Mouse (Mus musculus) left cerebral cortex, adult 11 months (tissue): ENCODE measurements at regions not wholly inside any gene's neighbourhood (a gene's known extent, or its start where the extent isn't known, plus 50 kb on each side); places are given as distances from the start of the nearest gene placed in this dataset.
"Not testable (repeated sequence)": the region's sequence is repeated elsewhere in the genome, so short reads cannot be mapped to it uniquely, and the experiment has no call there.

Source experiments
- DNase-seq: peaks from one replicate; pipeline ENCODE4 v3.0.0; 2022; ENCODE audit warnings: low spot score

DNA sequence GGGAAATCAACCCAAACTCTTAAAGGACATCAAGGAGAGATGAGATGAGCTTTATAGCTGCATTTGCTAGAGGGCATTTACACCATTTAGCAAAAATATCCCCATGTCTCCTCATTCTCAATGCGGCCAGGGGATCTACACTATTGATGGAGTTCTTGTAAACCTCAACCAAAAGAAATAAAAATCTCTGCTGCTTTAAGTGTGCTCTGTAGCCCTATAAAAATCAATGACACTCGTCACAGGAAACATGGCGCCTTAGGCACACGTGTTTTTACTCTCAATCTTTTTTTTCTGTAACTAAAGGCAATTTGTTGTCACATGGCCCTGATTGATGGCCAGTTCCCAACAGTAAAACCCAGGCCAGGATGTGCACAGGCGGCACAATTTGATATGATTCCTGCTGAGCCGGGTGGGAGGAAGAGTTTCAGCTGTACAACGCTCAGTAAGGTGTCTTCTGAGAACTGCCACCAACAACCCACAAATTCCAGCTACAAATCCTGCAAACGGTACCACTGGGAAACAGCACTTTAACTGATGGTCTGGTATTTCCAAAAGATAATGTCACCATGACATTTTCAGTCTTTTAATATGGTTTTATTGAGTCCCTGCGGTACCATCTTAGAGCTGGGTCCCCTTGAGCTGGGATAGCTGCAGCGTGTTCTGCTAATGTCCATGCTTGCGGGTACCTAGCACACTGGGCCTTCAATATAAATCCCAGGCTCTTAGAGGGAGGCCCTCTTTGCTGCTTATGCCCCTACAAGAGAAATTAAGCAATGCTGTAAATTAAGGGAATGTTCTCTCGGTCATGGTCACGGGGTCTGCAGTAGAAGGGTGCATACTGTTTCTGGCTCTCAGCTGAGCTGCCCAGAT is 78.8 kb downstream of the Tpbg start:
- no peak for DNase-seq

DNA sequence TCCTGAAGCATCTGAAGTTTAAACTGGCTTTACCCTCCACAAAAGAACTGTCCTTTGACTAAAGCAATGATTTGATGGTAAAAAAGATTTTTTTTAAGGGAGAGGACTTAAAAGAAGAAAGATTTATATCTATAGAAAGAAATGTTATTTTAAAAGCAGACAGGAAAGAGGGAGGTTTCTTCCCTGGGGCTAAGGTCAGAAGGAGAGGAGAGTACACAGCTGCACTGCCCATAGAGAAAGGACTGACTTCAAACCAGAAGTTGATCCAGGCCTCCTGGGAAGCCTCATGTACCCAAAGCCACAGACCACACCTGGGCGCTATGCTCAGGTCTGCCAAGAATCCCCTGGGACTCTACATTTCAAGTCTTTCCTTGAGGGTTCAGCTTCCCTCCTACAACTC is 83.1 kb downstream of the Tpbg start:
- no peak for DNase-seq

GRCm38 (mm10) chr9:85932209-85932608 is 90.0 kb downstream of the Tpbg start:
- DNase-seq, result no peak

- DNase-seq, result not testable (repeated sequence)
Measured at GRCm38 (mm10) chr9:85943066-85943684, 101.0 kb downstream of the Tpbg start.

DNA sequence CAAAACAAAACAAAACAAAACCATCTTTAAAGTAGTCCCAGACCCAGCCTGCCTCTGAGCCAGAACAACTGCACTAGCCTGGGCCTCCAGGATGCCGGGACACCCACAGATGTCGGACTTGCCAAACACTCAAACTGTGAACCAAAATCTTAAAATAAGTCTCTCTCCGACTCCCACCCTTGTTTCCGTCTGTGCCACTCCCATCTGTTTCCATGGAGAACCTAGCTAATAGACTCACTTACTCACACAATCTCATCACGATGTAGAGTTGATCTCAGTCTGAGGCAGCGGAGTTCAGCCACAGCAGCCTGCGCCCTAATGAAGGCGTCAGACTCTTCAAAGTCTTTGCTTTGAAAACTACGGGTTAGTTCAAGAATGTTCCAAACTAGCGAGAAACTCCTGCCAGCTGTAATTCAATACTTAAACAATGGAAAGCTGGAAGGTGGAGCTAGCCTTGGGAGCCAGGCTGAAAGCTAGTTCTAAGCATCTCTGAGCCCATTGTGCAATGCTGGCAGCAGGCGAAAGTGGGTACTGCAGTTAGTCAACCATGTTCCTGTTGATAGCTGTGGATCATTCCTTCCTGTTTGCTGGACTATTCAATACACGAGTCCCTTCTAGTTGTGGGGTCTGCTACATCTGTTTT is 106.4 kb downstream of the Tpbg start:
- DNase-seq, result peak; percentile 17

- DNase-seq, result no peak
Measured at GRCm38 (mm10) chr9:85951777-85952176, 109.6 kb downstream of the Tpbg start.

GRCm38 (mm10) chr9:85970076-85970475 is 127.9 kb downstream of the Tpbg start:
- no peak for DNase-seq

- DNase-seq, result no peak
Measured at GRCm38 (mm10) chr9:85981428-85981827, 139.2 kb downstream of the Tpbg start.

GRCm38 (mm10) chr9:85983516-85983915 is 141.3 kb downstream of the Tpbg start:
- not testable (repeated sequence) for DNase-seq

DNA sequence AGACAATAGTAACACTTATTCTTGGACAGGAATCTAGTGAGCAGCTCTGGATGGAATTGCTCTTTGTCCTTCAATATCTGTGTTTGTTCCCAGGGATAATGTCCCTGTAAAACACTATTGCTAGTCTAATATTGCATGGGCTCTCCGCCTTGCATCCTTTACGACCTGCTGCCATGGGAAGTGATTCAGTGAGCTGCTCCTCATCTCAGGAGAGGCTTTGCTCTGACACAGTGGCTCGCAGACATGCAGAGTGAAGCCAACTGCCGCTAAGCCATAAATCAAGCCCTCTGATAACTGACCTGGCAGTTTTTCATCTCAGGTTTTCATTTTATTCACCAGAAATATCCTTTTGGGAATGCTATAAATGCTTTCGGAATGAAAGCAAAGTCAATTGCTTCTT is 143.5 kb downstream of the Tpbg start:
- no peak for DNase-seq

GRCm38 (mm10) chr9:85986142-85986541 is 144.0 kb downstream of the Tpbg start:
- peak; percentile 5 for DNase-seq

- DNase-seq, result no peak
Measured at GRCm38 (mm10) chr9:86002996-86003395, 160.8 kb downstream of the Tpbg start.

GRCm38 (mm10) chr9:86011661-86012060 is 169.5 kb downstream of the Tpbg start:
- no peak for DNase-seq

- no peak for DNase-seq
Measured at GRCm38 (mm10) chr9:86015841-86016240, 173.7 kb downstream of the Tpbg start.

- DNase-seq, result no peak
Measured at GRCm38 (mm10) chr9:86020133-86020532, 178.0 kb downstream of the Tpbg start.

DNA sequence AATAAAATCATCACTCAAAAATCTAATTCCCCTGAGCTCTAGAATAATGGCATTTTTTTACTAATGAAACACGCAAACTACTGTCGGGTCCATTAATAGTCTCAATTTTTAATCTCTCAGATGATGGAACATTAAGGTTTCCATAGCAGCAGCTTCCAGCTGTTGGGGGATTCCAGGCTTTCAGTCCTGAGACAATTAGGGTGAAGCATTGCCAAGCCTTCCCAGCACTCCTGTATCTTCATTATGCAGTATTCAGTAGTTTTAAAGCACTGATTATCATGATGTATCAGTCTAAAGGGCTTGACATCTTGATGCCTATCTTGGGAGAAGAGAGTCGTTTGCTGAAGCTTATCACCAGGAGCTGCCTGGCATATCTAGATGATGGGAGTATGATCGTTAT is 178.6 kb downstream of the Tpbg start:
- no peak for DNase-seq

DNA sequence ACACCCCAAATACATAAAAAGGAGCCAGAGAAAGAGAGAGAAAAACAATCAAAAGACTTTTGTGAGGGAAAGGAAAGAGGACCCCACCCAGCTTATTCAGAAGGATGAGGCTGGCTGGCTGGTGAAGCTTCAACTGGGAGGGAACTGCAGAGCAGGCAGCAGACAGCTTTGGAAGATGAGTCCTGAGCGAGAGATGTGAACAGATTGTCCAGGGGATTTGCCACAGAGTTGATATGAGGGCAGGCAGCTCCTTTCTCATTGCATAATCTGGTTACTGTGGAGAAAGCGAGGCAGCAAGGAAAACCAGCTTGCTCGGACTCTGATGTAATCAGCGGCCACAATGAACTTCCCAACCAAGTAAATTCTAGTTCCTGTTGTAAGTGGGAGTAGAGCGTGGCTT is 188.6 kb downstream of the Tpbg start:
- DNase-seq, result no peak

- DNase-seq, result no peak
Measured at GRCm38 (mm10) chr9:86044098-86044497, 201.9 kb downstream of the Tpbg start.

- DNase-seq, result no peak
Measured at GRCm38 (mm10) chr9:86058116-86058515, 215.9 kb downstream of the Tpbg start.

DNA sequence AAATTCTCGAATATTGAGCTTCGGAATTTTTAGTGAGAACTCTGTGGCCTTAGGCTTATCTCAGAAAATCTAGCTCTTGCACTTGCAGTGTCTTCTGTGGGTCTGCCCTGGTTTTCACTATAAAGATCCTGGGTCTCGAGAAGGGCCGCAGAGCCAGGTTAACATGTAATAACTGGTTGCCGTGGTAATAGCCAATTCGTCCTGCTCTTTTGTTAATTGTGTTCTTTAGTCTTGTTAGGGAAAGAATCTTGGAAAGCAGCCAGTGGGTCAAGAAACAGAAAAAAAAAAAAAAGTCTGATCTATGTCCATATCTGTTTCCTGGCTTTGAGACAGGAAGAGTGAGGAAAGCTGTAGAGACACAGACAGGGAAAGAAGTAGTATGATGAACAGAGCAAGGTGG is 217.9 kb downstream of the Tpbg start:
- DNase-seq, result no peak

DNA sequence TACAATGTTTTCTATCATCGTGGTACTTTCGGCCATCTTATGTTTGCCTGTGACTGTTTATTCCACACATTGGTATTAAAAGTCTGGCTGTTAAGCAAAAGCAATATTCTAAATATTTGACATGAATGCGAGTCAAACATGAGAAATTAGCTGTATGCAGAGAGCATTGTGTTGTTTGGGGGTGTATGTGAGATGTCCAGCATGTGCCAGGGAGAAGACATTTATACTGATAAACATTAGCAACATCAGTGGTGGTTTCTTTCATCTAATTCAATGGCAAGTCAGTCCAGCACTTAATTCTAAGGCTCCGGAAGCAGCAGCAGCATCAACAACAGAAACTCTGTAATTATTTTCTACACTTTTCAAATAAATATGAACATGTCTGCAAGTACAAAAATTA is 219.1 kb downstream of the Tpbg start:
- no peak for DNase-seq

- no peak for DNase-seq
Measured at GRCm38 (mm10) chr9:86079275-86079674, 237.1 kb downstream of the Tpbg start.

DNA sequence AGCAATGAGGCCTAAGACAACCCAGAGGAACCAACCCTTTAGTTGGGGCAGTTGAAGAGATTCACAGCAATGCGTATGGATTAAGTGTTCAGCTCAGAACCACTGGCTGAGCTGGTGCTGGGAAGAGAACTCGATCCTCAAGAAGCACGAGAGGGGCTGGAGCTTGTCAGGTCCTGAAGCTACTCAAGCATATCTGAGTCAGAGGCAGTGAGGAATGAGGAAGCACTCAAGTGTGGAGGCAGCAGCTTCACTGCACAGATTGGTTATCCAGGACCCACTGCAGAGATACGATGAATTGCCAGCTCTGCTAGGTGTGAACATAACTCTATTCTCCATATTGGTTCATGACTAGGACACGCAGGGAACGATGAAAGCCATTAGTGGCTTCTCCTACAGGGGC is 239.7 kb downstream of the Tpbg start:
- no peak for DNase-seq
